Mouse (Mus musculus) ES-E14 (cell line): ENCODE data around the gene Tradd.

Experiments used
- CHD2 ChIP-seq: IDR thresholded peaks from 2 replicates; pipeline ENCODE4 v1.6.1; 2014; ENCODE audit warnings: mild to moderate bottlenecking, low read depth, low read length, inconsistent platforms
- ZC3H11A ChIP-seq: IDR thresholded peaks from 2 replicates; pipeline ENCODE4 v1.6.1; 2012; ENCODE audit warnings: low read depth, mild to moderate bottlenecking, inconsistent platforms, low read length, borderline replicate concordance

DNA sequence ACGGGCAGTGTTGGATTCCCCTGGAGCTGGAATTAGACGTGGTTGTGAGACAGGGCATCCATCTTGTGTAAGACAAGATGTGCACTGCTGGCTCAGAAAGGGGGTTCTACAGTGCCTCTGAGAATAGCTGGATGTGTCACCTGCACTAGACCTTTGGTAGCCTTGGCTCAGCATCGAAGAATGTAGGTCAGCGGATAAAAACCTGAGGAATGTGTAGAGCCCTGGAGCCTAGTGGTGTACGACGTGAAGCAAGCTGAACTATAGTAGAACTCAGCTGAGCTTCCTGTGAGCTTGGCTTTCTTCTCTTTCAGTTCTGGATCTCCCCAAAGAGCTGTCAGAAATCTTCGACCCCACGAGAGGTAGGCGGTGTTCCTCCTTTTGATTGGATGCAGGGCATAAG, 39.5 kb upstream of the Tradd start:
- TF ChIP-seq CHD2 (no peak), ZC3H11A (no peak)
